Mouse (Mus musculus) frontal cortex, adult (tissue): ENCODE measurements at regions not wholly inside any gene's neighbourhood (a gene's known extent, or its start where the extent isn't known, plus 50 kb on each side); places are given as distances from the start of the nearest gene placed in this dataset.

Experiments used
- ATAC-seq: cut with Nextera tagmentation; 2 replicates; pipeline ENCODE4 v1.9.2; 2017; ENCODE audit warnings: mild to moderate bottlenecking, moderate library complexity, mixed read lengths; ENCODE audit not compliant: low TSS enrichment

GRCm38 (mm10) chr4:91180241-91181096 is 220.1 kb downstream of the Elavl2 start:
- no peak for ATAC-seq

- no peak for ATAC-seq
These were observed 236.1 kb downstream of the Elavl2 start for GRCm38 (mm10) chr4:91164280-91165121.

GRCm38 (mm10) chr4:91157047-91157446 is 243.5 kb downstream of the Elavl2 start:
- no peak for ATAC-seq

- no peak for ATAC-seq
These were observed 255.9 kb downstream of the Elavl2 start for GRCm38 (mm10) chr4:91144666-91145065.

GRCm38 (mm10) chr4:91143906-91144305 is 256.7 kb downstream of the Elavl2 start:
- no peak for ATAC-seq

GRCm38 (mm10) chr4:91135327-91135726 is 265.3 kb downstream of the Elavl2 start:
- peak; percentile 14; the same call in 1 of the 2 replicates for ATAC-seq

GRCm38 (mm10) chr4:91132266-91132665 is 268.3 kb downstream of the Elavl2 start:
- ATAC-seq = peak; percentile 91

GRCm38 (mm10) chr4:91120277-91120676 is 280.3 kb downstream of the Elavl2 start:
- ATAC-seq = peak; percentile 41; the same call in 1 of the 2 replicates

- peak; percentile 47; the same call in 1 of the 2 replicates for ATAC-seq
These were observed 283.6 kb downstream of the Elavl2 start for GRCm38 (mm10) chr4:91116807-91117609.

- ATAC-seq = peak; percentile 67
These were observed 288.6 kb downstream of the Elavl2 start for GRCm38 (mm10) chr4:91111684-91112681.

- ATAC-seq = no peak
These were observed 304.5 kb downstream of the Elavl2 start for GRCm38 (mm10) chr4:91096086-91096485.

GRCm38 (mm10) chr4:91094382-91094781 is 306.2 kb downstream of the Elavl2 start:
- peak; percentile 66 for ATAC-seq

- ATAC-seq = peak; percentile 50
These were observed 306.7 kb downstream of the Elavl2 start for GRCm38 (mm10) chr4:91093885-91094284.

GRCm38 (mm10) chr4:91092323-91092722 is 308.3 kb downstream of the Elavl2 start:
- peak; percentile 36; the same call in 1 of the 2 replicates for ATAC-seq

GRCm38 (mm10) chr4:91091910-91092309 is 308.7 kb downstream of the Elavl2 start:
- no peak for ATAC-seq

GRCm38 (mm10) chr4:91083950-91084349 is 316.6 kb downstream of the Elavl2 start:
- peak; percentile 72 for ATAC-seq

GRCm38 (mm10) chr4:91081447-91081846 is 319.1 kb downstream of the Elavl2 start:
- no peak for ATAC-seq

GRCm38 (mm10) chr4:91080620-91081441 is 319.8 kb downstream of the Elavl2 start:
- ATAC-seq = peak; percentile 78

- peak; percentile 97 for ATAC-seq
These were observed 329.3 kb downstream of the Elavl2 start for GRCm38 (mm10) chr4:91071263-91071662.
